Mouse (Mus musculus) gastrocnemius, adult 8-10 months (tissue): ENCODE data around the gene Gm14435. TPM values are rescaled to one million over a fixed set of nuclear protein-coding genes. Genes with fewer than 3 reads are reported as not detected.
"Not testable (repeated sequence)": the region's sequence is repeated elsewhere in the genome, so short reads cannot be mapped to it uniquely, and the experiment has no call there.

Source experiments
- DNase-seq, 2 experiments: peaks; one replicate each; pipeline ENCODE4 v3.0.0; 2022; ENCODE audit warnings: low spot score in 2 of 2
- total RNA-seq, 4 experiments: library from RNA; stranded (reverse); gene quantifications; 2 replicates each; pipeline ENCODE4 v1.2.4; 2022

Gene Gm14435
- 10 to 100 TPM in 1 of 4 experiments, 1 to 10 TPM in 3; 6.8 to 11.0 (median 9.0) TPM for total RNA-seq

GRCm38 (mm10) chr2:176423294-176423693 lies at the start of gene Gm14435:
Gm14435 (plus strand) TSS chr2:176423594.
- not testable (repeated sequence) for DNase-seq

Other genes starting within 250 kb of the Gm14435 start
- gene 2210418O10Rik, start 197.0 kb upstream of the Gm14435 start, total RNA-seq = 1 to 10 TPM; 1.4 to 4.1 (median 3.1) TPM
- gene Gm11009, start 104.1 kb upstream of the Gm14435 start, total RNA-seq = not detected
- gene Gm14434, start 63.2 kb downstream of the Gm14435 start, total RNA-seq = not detected
- not detected for gene Zfp967, start 97.5 kb downstream of the Gm14435 start, total RNA-seq
- gene Gm14308, start 212.8 kb downstream of the Gm14435 start, total RNA-seq = 1 to 10 TPM in 2 of 4 experiments, under 1 TPM in 1, not detected in 1; 0.86 to 2.2 (median 2.2) TPM
- 10 to 100 TPM; 12.2 to 16.2 (median 13.3) TPM for gene Zfp973, start 246.9 kb downstream of the Gm14435 start, total RNA-seq